Mouse (Mus musculus) brain, embryonic 18.5 days (tissue): Measurements from ENCODE around the gene Slc5a3.

ENCODE experiments used
- DNase-seq: peaks from one replicate; pipeline ENCODE4 v3.0.0-alpha.2; 2012; ENCODE audit warnings: low read depth, low spot score

The Slc5a3 gene

DNA sequence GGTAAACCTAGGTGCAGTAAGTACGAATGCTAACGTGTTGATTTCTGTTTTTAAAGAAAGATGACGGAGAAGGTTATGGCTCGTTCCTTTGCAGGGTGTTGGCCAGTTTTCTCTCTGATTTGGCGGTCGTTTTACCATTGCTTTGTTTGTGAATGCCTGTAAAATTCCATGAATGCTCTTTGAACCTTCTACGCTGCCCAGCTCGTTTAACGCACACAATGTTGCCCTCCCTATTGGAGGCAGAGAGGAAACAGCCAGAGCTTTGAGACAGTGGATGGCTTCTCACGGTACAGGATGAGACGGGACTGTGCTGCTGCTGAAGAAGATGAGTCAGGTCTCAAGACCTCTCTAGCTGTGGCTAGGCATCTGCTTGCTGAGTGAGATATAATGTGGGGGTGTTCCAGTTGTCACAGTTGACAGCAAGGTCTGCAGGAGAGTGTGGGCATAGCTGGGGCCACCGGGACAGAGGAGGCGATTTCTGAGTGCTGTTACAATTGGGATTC, 60.9 kb downstream of the Slc5a3 start:
- no peak for DNase-seq

- DNase-seq: no peak
These were observed 62.9 kb downstream of the Slc5a3 start for GRCm38 (mm10) chr16:92120899-92121531.

DNA sequence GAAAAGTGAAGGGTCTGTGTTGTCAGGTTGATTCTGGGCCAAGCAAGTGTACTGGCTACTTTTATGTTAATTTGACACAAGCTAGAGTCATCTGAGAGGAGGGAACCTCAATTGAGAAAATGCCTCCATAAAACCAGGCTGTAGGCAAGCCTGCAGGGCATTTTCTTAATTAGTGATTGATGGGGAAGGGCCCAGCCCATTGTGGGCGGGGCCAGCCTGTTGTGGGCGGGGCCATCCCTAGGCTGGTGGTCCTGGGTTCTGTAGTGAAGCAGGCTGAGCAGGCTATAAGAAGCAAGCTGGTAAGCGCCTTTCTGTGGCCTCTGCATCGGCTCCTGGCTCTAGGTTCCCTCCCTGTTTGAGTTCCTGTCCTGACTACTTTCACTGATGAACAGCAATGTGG, 69.1 kb downstream of the Slc5a3 start:
- no peak for DNase-seq

- DNase-seq: no peak
These were observed 69.5 kb downstream of the Slc5a3 start for GRCm38 (mm10) chr16:92127666-92128065.

- DNase-seq: no peak
These were observed 71.7 kb downstream of the Slc5a3 start for GRCm38 (mm10) chr16:92129843-92130242.

GRCm38 (mm10) chr16:92132511-92132910, 74.4 kb downstream of the Slc5a3 start:
- no peak for DNase-seq

- no peak for DNase-seq
These were observed 76.1 kb downstream of the Slc5a3 start for GRCm38 (mm10) chr16:92134148-92134764.

GRCm38 (mm10) chr16:92136275-92136674, 78.2 kb downstream of the Slc5a3 start:
- no peak for DNase-seq
